Mouse (Mus musculus) kidney, embryonic 14.5 days (tissue): ENCODE measurements at regions not wholly inside any gene's neighbourhood (a gene's known extent, or its start where the extent isn't known, plus 50 kb on each side); places are given as distances from the start of the nearest gene placed in this dataset.
A peak's percentile ranks its signal among the peaks of the same experiment; 100 is the strongest.

Experiments
- ATAC-seq: fragments of 200-750 bp; cut with Nextera tagmentation; 2 replicates; pipeline ENCODE4 v1.8.0; 2017; ENCODE audit warnings: moderate number of reproducible peaks, mild to moderate bottlenecking, moderate TSS enrichment, moderate library complexity; ENCODE audit not compliant: low FRiP score, low TSS enrichment
- H3K27ac ChIP-seq: fragments of 300-500 bp; sonication (generic); 2 replicates; pipeline ENCODE4 v1.5.1; 2014; ENCODE audit warnings: low read depth, mild to moderate bottlenecking, low read length, moderate library complexity, mixed read lengths
- H3K27me3 ChIP-seq: fragments of 300-500 bp; sonication (generic); 2 replicates; pipeline ENCODE4 v1.6.1; 2014; ENCODE audit warnings: mild to moderate bottlenecking, low read length; ENCODE audit not compliant: control insufficient read depth, insufficient read depth
- H3K36me3 ChIP-seq: fragments of 300-500 bp; sonication (generic); 2 replicates; pipeline ENCODE4 v1.6.1; 2014; ENCODE audit warnings: low read length, mixed read lengths; ENCODE audit not compliant: control insufficient read depth, insufficient read depth
- H3K4me1 ChIP-seq: fragments of 300-500 bp; sonication (generic); 2 replicates; pipeline ENCODE4 v1.6.1; 2014; ENCODE audit warnings: low read length, mixed read lengths; ENCODE audit not compliant: control insufficient read depth, insufficient read depth
- H3K4me2 ChIP-seq: fragments of 300-500 bp; sonication (generic); replicated peaks from 2 replicates; pipeline ENCODE4 v1.6.1; 2014; ENCODE audit warnings: low read depth, mild to moderate bottlenecking, low read length
- H3K4me3 ChIP-seq: fragments of 300-500 bp; sonication (generic); 2 replicates; pipeline ENCODE4 v1.5.1; 2014; ENCODE audit warnings: mild to moderate bottlenecking, low read length
- H3K9ac ChIP-seq: fragments of 300-500 bp; sonication (generic); 2 replicates; pipeline ENCODE4 v1.6.1; 2014; ENCODE audit warnings: low read depth, mild to moderate bottlenecking, low read length, moderate library complexity
- H3K9me3 ChIP-seq: fragments of 300-500 bp; sonication (generic); 2 replicates; pipeline ENCODE4 v1.6.1; 2016; ENCODE audit warnings: low read length; ENCODE audit not compliant: control insufficient read depth
- WGBS: fragments of 180-500 bp; shearing (Covaris S2); extraction: QIAGEN DNeasy Blood & Tissue Kit; methylation state at CpG from one replicate; pipeline ENCODE4 v1.1.7; 2014; 5-methylcytosine and 5-hydroxymethylcytosine counted together

DNA sequence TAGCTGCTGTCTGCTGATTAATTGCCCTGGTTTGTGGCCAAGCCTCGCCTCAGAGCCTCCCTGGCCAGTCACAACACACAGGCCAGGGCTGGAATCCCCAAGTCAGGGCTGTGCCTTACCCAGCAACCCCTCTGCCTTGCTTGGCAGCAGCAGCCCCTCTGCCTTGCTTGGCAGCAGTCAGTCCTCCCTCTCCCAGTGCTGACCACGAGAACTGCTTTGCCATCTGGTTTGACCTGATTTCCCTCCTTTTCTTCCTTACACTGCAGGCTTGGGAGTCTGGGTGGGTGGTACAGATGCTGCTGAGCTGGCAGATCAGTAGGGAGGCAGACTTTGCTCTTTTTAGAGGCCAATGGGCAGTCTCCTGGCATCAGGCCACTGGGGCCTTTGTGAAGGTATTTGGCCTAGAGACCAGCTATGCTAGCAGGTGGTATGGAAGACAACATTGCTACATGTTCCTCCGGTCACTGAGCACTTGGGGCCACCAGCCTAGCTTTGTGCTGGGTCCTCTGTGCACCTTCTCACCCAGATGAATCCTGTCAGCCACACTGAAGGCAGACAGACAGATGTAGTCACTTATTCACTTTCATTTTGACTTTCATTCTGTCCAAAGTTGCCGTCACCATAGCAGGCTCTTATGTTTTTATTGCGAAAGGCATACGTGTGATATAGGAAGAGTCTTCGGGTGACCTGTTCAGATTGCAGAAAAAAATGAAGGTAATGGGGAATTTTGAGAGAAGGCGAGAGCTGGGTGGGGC lies 64.4 kb upstream of the Cpeb4 start:
- no peak for ATAC-seq
- Histone ChIP-seq H3K36me3 (no peaks in the 10 kb centered on the region), H3K27me3 (no peaks in the 10 kb centered on the region), H3K4me2 (no peak overlapping the region), H3K4me1 (peaks cover 18% of the 10 kb centered on the region; the same call in 1 of the 2 replicates), H3K9ac (no peak overlapping the region), H3K4me3 (no peak overlapping the region), H3K9me3 (no peaks in the 10 kb centered on the region), H3K27ac (no peak overlapping the region; the same call in 1 of the 2 replicates)
- 86% methylated on average over 8 of the region's 8 CpGs for WGBS

DNA sequence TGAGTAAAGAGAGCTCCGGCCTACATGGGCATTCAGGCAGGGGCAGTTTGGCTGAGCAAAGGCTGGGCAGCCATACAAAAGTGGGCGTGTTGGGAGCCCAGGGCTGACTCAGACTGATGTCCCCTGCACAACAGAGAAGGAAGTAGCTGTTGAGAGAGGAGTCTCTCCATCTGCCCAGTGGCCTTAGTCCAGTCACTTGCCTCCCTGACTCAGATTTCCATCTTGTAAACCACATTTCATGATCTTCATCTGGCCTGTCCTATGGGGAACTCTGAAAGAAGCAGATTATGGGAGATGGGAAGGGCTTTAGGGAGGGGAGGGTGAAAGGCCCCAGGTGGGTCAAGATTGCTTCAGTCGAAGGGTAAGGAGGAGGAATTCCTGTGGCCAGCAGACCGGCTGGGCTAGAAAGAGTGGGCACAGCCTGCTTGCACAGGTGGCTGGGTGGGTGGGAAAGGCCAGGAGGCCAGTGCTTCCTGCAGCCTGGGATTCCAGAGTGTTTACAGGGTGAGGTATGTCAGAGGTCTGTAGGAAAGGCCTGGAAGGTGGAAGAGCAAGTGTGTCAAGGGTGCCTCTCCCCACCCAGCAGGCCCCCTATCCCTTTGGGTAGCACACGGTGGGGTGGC lies 63.7 kb upstream of the Cpeb4 start:
- 62% methylated on average over 5 of the region's 5 CpGs for WGBS
- no peaks in the 10 kb centered on the region for H3K9me3 ChIP-seq
- ATAC-seq, result 0 out of 2 replicates have a peak, but pooled peaks have one; percentile 9

DNA sequence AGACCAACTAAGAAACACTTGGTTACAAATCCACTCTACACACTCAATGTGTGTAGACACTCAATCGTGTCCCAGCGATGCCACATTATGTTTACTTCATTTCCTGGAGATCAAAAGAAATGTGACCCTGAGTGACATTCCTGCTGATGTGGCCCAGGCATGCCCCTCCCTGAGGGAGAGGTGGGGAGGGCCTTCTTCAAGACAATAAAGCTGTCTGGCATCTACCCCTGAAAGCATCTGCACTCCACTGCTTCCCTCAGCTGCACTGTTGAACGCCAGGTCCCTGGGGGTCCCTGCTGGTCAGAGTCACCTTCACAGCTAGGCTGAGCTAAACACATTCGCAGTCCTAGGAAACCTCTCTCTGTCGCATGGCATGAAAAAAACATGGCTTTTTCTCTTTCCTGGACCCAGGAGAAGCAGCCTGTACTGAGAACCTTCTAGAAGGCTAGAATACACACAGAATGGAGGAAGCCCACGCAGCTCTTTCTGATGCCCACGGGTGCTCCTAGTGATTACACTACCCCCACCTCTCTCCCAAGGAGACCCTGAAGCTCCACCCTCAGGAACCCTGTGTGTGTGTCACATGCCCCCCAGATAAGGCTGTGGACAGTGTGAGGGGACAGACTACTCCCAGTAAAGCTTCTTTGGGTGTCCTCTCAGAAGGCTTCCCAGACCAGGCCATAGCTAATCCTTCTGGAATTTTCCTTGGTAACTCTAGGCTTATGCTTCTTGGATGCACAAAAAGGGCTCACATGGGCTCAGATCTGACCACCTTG lies 61.8 kb upstream of the Cpeb4 start:
- H3K27ac ChIP-seq, result no peak overlapping the region
- peak; percentile 41; the same call in 1 of the 2 replicates for ATAC-seq

More for the DNA sequence above, 63.7 kb upstream of the Cpeb4 start:
- H3K9ac ChIP-seq, result no peak overlapping the region
- no peak overlapping the region for H3K27ac ChIP-seq
- H3K4me3 ChIP-seq, result no peak overlapping the region
- no peaks in the 10 kb centered on the region for H3K36me3 ChIP-seq
- no peaks in the 10 kb centered on the region for H3K27me3 ChIP-seq
- peaks cover 18% of the 10 kb centered on the region; the same call in 1 of the 2 replicates for H3K4me1 ChIP-seq
- no peak overlapping the region for H3K4me2 ChIP-seq

DNA sequence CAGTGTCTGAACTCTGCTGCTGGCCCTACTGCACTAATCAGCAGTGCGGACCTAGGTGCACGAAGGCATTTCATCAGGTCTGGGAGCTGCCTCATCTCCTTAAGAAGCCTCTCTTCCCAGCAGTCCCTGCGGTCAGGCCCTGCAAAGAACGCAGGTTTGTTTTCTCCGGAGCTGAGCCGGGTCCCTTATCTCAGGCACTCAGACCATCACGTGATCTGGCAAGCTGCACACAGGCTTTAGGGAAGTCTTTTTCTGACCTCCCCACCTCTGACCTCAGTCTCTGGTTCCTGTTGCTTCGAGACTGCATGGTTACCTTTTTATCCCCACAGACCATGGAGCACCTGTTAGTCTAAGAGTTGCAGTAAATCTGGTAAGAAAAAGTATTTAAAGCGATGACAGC lies 59.8 kb upstream of the Cpeb4 start:
- Histone ChIP-seq H3K27me3 (no peaks in the 10 kb centered on the region), H3K36me3 (no peaks in the 10 kb centered on the region), H3K9me3 (no peaks in the 10 kb centered on the region), H3K4me3 (no peak overlapping the region), H3K4me1 (peaks cover 18% of the 10 kb centered on the region; the same call in 1 of the 2 replicates), H3K9ac (no peak overlapping the region), H3K27ac (no peak overlapping the region), H3K4me2 (no peak overlapping the region)
- no peak for ATAC-seq
- WGBS, result 76% methylated on average over 9 of the region's 9 CpGs

More for the DNA sequence above, 61.8 kb upstream of the Cpeb4 start:
- no peaks in the 10 kb centered on the region for H3K36me3 ChIP-seq
- no peak overlapping the region for H3K4me2 ChIP-seq
- H3K9me3 ChIP-seq, result no peaks in the 10 kb centered on the region
- no peak overlapping the region for H3K9ac ChIP-seq
- no peak overlapping the region for H3K4me3 ChIP-seq
- H3K4me1 ChIP-seq, result peaks cover 18% of the 10 kb centered on the region; the same call in 1 of the 2 replicates
- 46% methylated on average over 7 of the region's 7 CpGs for WGBS
- H3K27me3 ChIP-seq, result no peaks in the 10 kb centered on the region

DNA sequence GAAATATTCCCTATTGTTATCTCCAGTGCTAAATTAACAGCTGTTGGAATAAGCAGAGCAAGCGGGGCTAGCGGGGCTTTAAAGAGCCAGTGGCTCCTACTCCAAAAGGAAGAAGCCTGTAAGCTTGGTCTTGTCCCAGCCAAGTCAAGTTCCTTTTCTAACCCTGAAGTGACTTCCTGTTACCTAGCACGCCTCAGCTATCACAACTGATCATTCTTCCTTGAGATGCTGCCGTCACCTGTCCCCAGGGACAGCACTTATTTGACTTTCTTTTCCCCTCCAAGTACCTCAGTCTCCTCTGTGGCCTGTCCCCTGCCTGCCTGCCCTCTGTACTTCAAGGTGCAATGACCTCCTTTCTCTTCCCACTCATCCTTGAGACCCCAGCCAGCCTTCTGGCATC lies 57.4 kb upstream of the Cpeb4 start:
- 77% methylated on average over 4 of the region's 4 CpGs for WGBS
- Histone ChIP-seq H3K4me2 (no peak overlapping the region), H3K36me3 (no peaks in the 10 kb centered on the region), H3K4me3 (no peak overlapping the region), H3K27ac (no peak overlapping the region), H3K4me1 (peaks cover 5% of the 10 kb centered on the region; the same call in 1 of the 2 replicates), H3K9ac (no peak overlapping the region), H3K27me3 (no peaks in the 10 kb centered on the region), H3K9me3 (no peaks in the 10 kb centered on the region)
- no peak for ATAC-seq

DNA sequence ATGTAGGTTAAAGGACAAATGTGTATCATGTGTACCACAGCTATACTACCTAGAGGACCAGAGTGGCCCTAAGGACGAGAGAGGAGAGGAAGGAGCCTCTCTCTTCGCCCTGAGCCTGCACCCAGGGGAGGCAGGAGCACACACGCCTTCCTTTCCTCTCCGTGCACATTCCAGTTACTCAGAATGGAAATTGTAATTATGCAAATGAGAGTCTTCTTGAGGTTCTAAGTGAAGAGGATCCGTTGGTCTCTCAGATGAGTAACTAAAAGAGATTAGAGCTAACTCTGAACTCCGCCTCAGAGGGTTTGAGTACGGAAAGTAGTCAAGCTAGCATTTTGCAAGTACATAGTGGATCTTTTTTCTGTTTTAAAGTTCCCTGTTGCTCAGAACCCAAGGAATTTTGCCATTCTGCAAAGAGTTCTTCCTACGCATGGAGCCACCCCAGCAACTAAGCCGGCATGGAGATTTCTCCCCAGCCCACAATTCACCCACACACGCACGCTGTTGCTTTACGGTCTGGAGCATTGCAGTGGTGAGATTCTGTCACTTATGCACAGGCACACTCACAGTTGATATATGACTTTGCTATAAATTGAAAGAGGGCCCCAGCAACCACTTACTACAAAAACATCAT lies 56.0 kb upstream of the Cpeb4 start:
- H3K4me1 ChIP-seq, result no peaks in the 10 kb centered on the region
- ATAC-seq, result no peak
- no peaks in the 10 kb centered on the region for H3K36me3 ChIP-seq
- no peak overlapping the region for H3K4me3 ChIP-seq
- no peak overlapping the region for H3K4me2 ChIP-seq
- no peaks in the 10 kb centered on the region for H3K9me3 ChIP-seq
- no peak overlapping the region for H3K9ac ChIP-seq
- no peaks in the 10 kb centered on the region for H3K27me3 ChIP-seq
- H3K27ac ChIP-seq, result no peak overlapping the region
- 61% methylated on average over 12 of the region's 12 CpGs for WGBS

DNA sequence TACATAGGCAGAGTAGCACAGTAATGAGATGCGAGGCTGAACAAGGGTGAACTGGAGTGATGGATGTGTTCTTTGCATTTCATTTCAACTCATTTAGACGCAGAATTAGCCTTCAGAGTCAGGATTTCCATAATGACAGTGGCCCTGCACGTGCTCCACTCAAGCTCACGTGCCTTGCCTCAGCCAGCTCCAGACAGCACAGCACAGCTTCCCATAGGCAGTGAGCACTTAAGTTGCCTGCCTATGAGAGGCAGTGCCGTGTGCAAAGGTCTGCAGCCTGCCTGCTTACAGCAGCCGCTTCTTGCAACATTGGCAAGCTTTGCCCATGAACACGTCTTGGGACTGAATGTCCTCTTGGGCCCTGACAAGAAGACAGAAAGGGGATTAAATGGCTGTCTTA lies 54.0 kb upstream of the Cpeb4 start:
- Histone ChIP-seq H3K4me1 (0 out of 2 replicates have a peak, but pooled peaks cover 2% of the 10 kb centered on the region), H3K27ac (no peak overlapping the region), H3K4me2 (no peak overlapping the region), H3K9ac (no peak overlapping the region), H3K9me3 (no peaks in the 10 kb centered on the region), H3K4me3 (no peak overlapping the region), H3K36me3 (no peaks in the 10 kb centered on the region), H3K27me3 (no peaks in the 10 kb centered on the region)
- no peak for ATAC-seq
- WGBS, result 72% methylated on average over 7 of the region's 7 CpGs

DNA sequence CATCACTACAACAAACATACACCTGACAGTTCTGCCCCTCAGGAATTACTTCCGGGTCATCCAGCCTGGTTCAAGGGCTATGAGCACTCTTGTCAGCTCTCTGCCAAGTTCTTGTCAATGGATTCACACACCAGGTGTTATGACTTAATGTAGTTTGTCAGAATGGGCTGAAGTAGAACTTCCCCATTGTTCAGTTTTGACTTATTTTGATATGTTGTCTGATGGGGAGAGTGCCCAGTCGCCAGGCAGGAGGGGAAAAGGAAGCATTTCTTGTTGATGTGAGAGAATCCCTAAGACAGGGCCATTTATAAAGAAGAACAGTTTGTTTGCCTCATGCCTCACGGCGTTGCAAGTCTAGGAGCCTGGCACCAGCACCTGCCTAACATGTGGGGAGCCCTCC lies 52.0 kb upstream of the Cpeb4 start:
- 0 out of 2 replicates have a peak, but pooled peaks cover 2% of the 10 kb centered on the region for H3K4me1 ChIP-seq
- no peaks in the 10 kb centered on the region for H3K27me3 ChIP-seq
- no peaks in the 10 kb centered on the region for H3K9me3 ChIP-seq
- 88% methylated on average over 4 of the region's 4 CpGs for WGBS
- no peak overlapping the region for H3K9ac ChIP-seq
- no peaks in the 10 kb centered on the region for H3K36me3 ChIP-seq
- no peak overlapping the region for H3K4me2 ChIP-seq
- no peak for ATAC-seq
- no peak overlapping the region for H3K4me3 ChIP-seq
- no peak overlapping the region for H3K27ac ChIP-seq
